Mouse (Mus musculus) E14TG2a.4 (cell line): ENCODE measurements around the gene Cpt1a.

Experiments used
- H3K27me3 ChIP-seq: 2 replicates; pipeline ENCODE4 v1.6.1; 2014; ENCODE audit warnings: low read length, control low read depth; ENCODE audit not compliant: insufficient read depth
- H3K36me3 ChIP-seq: 2 replicates; pipeline ENCODE4 v1.6.1; 2014; ENCODE audit warnings: low read length, control low read depth; ENCODE audit not compliant: insufficient read depth
- H3K4me1 ChIP-seq: replicated peaks from 2 replicates; pipeline ENCODE4 v1.6.1; 2014; ENCODE audit warnings: low read depth, low read length, control low read depth
- H3K4me3 ChIP-seq: replicated peaks from 2 replicates; pipeline ENCODE4 v1.5.1; 2014; ENCODE audit warnings: mild to moderate bottlenecking, low read length
- H3K9me3 ChIP-seq: 2 replicates; pipeline ENCODE4 v1.6.1; 2014; ENCODE audit warnings: low read length, control low read depth
- CTCF ChIP-seq: conservative IDR thresholded peaks from 2 replicates; pipeline ENCODE4 v1.5.1; 2014; ENCODE audit warnings: low read length
- NANOG ChIP-seq: IDR thresholded peaks from 2 replicates; pipeline ENCODE4 v1.6.1; 2014; ENCODE audit warnings: borderline replicate concordance, low read length, mixed read lengths
- POU5F1 ChIP-seq: IDR thresholded peaks from 2 replicates; pipeline ENCODE4 v1.6.1; 2014; ENCODE audit warnings: low read length, borderline replicate concordance

The Cpt1a gene

DNA sequence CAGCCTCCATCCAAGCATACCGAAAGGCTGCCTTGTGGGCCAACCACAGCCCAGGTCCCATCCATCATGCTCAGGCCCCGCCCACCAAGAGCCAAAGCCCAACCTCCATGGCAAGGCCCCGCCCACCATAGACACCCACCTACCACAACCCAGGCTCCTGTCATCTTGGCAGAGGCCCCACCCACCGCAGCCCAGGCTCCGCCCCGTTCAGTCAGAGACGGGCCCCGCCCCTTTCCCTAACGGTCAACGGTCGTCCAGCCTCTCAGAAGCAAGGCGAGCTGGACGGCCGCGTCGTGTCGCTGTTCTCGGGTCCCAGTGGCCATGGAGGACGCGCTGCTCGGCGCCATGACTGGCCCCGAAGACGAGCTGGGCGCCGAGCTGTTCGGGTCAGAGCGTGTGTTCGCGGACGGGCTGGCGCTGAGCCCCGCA is 66.5 kb downstream of the Cpt1a start, which contains the start of gene Tesmin:
TSS of gene Tesmin (plus strand) at position 229 of the 429 bp plus-strand sequence.
- TF ChIP-seq POU5F1: no peak
- TF ChIP-seq CTCF: no peak
- TF ChIP-seq NANOG: no peak
- H3K36me3 ChIP-seq: peaks cover 35% of the 10 kb centered on the region
- no peaks in the 10 kb centered on the region for H3K27me3 ChIP-seq
- H3K9me3 ChIP-seq: peaks cover 6% of the 10 kb centered on the region
- H3K4me3 ChIP-seq: peak within 1 kb of the TSS; percentile 85
- H3K4me1 ChIP-seq: peaks cover 23% of the 10 kb centered on the region

DNA sequence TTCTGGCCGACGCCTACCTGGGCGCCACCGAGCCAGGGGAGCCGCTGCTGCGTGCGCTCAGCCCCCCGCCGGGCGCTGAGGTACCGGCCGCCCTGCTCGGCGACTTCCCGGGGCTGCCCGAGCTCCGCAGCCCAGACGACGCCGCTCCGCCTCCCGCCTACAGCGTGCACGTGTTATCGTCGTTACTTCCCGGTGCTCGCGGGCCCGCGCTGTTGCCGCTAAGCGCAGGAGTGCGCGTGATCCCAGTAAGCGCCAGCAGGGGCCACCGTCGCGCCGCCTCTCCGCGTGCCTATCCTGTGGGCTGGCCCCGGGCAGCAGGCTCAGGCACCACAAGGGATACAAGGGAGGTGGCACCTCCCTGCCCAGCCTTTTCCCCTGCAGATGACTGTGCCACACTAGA is 67.0 kb downstream of the Cpt1a start:
- Histone ChIP-seq H3K4me3 (peak overlapping the region; percentile 85), H3K27me3 (no peaks in the 10 kb centered on the region), H3K36me3 (peaks cover 31% of the 10 kb centered on the region), H3K4me1 (peaks cover 23% of the 10 kb centered on the region), H3K9me3 (peaks cover 6% of the 10 kb centered on the region)
- TF ChIP-seq POU5F1 (no peak), NANOG (no peak), CTCF (no peak)

DNA sequence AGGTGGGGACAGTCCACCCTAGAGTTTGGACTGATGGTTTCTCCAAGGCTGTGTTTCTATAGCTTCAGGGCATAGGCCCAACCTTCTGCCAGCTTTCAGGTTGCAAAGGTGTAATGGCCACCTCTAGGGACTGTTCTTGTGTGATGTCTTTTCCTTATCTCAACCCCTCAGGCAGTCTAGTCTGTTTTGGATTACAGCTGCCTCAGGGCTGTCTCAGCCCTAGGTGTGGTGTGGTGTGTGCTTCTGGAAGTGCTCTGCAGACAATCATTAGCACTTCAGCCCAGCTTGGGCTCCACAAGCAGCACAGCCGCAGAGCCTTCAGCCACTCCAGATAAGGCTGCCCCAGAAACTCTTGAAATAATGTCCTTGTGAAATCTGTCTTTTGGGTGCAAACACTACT is 70.2 kb downstream of the Cpt1a start:
- no peaks in the 10 kb centered on the region for H3K36me3 ChIP-seq
- H3K27me3 ChIP-seq: no peaks in the 10 kb centered on the region
- H3K4me1 ChIP-seq: peaks cover 20% of the 10 kb centered on the region
- TF ChIP-seq POU5F1 (no peak), NANOG (no peak), CTCF (no peak)
- H3K9me3 ChIP-seq: peaks cover 6% of the 10 kb centered on the region
- H3K4me3 ChIP-seq: no peak overlapping the region

DNA sequence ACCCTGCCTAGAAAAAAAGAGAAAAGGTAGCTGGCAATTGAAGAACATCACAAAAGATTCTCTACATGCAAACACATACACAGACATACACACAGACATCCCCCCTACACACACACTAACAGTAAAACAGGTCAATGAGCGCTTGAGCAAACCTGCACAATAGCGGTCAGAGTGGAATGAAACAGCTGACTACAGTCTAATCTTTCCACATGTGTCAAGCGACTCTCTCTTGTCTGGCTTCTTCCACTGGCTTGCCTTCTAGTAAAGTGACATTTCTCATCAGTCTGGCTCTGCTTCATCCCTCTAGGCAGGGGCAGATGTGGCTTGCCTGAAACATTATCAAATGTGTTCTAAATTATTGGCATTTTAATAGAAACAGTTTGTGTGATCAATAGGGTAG is 72.1 kb downstream of the Cpt1a start:
- Histone ChIP-seq H3K4me1 (peaks cover 10% of the 10 kb centered on the region), H3K9me3 (peaks cover 6% of the 10 kb centered on the region)
- no peak for TF ChIP-seq POU5F1
- TF ChIP-seq NANOG: no peak
- no peak for TF ChIP-seq CTCF

DNA sequence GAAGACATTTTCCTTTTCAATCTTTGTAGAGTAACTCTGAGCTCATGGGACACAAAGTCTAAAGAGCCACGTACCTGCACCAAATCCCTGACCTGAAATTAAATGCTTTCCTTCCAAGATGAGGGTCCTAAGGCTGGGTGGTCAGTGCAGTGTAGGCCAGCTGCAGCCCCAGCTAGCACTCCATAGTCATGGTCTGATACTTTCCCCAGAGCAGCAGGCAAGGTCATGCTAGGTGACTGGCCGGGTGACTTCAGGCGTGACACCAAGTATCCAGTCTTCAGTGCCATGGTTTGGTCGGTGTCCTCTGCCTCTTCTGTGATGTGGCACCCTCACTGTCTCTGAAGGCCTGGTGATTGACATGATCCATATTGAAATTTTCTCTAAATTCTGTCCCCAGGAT is 77.9 kb downstream of the Cpt1a start:
- H3K36me3 ChIP-seq: no peaks in the 10 kb centered on the region
- H3K9me3 ChIP-seq: peaks cover 9% of the 10 kb centered on the region
- H3K4me3 ChIP-seq: no peak overlapping the region
- H3K27me3 ChIP-seq: peaks cover 13% of the 10 kb centered on the region; the same call in 1 of the 2 replicates
- TF ChIP-seq POU5F1: no peak
- TF ChIP-seq NANOG: no peak
- TF ChIP-seq CTCF: no peak
- no peaks in the 10 kb centered on the region for H3K4me1 ChIP-seq

More for the DNA sequence above, 72.1 kb downstream of the Cpt1a start:
- H3K4me3 ChIP-seq: no peak overlapping the region
- no peaks in the 10 kb centered on the region for H3K27me3 ChIP-seq
- H3K36me3 ChIP-seq: no peaks in the 10 kb centered on the region

DNA sequence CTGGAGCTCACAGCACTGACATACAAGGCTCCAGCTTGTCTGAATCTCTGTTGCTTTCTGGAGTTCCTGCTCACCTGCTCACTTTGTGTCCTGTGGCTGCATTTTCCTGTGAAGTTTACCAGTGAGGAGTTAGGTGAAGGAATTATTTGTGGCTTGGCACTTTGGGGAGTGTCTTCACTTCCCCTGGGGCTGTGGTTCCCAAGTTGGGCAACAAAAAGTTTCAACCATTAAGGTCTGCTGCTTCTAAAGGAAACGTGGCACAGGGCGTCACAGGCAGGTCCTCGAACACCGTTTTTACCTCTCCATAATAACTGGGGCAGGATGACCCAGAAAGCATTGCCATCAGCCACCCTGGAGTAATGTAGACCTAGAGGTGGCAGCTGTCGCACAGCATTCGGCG is 79.4 kb downstream of the Cpt1a start:
- Histone ChIP-seq H3K4me3 (no peak overlapping the region), H3K27me3 (peaks cover 16% of the 10 kb centered on the region; the same call in 1 of the 2 replicates), H3K9me3 (peaks cover 9% of the 10 kb centered on the region), H3K36me3 (no peaks in the 10 kb centered on the region), H3K4me1 (no peaks in the 10 kb centered on the region)
- TF ChIP-seq POU5F1: no peak
- TF ChIP-seq CTCF: no peak
- TF ChIP-seq NANOG: no peak

DNA sequence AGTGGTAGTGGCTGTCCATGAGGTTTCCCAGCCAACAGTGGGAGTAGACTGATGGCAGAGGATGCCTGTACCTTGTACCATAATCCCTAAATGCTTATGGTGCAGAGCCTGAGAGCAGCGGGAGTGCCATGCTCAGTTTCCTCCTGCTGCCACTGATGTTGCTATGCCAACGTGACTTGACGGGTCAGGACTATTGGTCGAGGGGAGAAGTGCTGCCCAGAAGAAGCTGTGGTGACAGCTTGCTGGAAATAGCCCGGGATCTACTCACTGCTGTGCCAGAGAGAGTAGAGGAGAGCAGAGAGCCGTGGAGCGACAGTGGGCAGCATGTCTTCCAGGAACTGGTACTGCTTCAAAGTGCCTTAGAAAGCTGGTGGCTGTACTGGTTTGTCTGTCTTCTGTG is 79.8 kb downstream of the Cpt1a start:
- H3K4me3 ChIP-seq: no peak overlapping the region
- H3K36me3 ChIP-seq: no peaks in the 10 kb centered on the region
- no peaks in the 10 kb centered on the region for H3K4me1 ChIP-seq
- peaks cover 16% of the 10 kb centered on the region; the same call in 1 of the 2 replicates for H3K27me3 ChIP-seq
- TF ChIP-seq NANOG (no peak), CTCF (no peak), POU5F1 (no peak)
- H3K9me3 ChIP-seq: peaks cover 9% of the 10 kb centered on the region

DNA sequence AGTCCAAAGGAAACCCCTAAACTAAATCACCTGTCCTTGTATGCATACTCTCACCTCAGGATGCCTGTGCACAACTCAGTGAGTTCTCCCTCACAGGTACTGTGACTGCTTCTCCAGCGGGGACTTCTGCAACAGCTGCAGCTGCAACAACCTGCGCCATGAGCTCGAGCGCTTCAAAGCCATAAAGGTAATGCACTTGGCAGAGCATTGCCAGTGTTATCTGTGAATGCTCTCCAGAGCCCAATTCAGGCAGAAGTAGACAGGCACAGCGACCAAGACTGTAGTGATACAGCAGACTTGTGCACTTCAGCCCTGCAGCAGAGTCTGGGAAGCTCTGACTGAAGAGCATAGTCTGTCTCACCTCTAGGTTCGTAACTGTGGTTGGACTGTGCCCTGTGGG is 80.3 kb downstream of the Cpt1a start:
- Histone ChIP-seq H3K4me1 (no peaks in the 10 kb centered on the region), H3K4me3 (no peak overlapping the region), H3K36me3 (no peaks in the 10 kb centered on the region), H3K9me3 (peaks cover 9% of the 10 kb centered on the region), H3K27me3 (peaks cover 16% of the 10 kb centered on the region; the same call in 1 of the 2 replicates)
- TF ChIP-seq POU5F1 (no peak), NANOG (no peak), CTCF (no peak)

DNA sequence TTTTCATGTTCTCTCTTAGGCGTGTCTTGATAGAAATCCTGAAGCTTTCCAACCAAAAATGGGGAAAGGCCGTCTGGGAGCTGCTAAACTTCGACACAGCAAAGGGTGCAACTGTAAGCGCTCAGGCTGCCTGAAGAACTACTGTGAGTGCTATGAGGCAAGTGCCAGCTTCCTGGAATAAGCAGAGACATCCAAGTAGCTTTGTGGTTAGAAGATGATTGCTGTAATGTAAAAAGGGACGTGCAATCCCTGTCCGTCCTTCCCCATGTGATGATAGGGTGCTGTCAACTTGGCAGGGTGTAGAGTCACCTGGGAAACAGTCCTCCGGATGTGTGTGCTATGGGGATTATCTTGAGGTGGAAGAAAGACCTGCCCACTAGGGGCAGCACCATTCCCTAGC is 81.9 kb downstream of the Cpt1a start:
- H3K4me1 ChIP-seq: no peaks in the 10 kb centered on the region
- no peak overlapping the region for H3K4me3 ChIP-seq
- no peak for TF ChIP-seq NANOG
- no peak for TF ChIP-seq POU5F1
- H3K36me3 ChIP-seq: no peaks in the 10 kb centered on the region
- H3K9me3 ChIP-seq: peaks cover 9% of the 10 kb centered on the region
- H3K27me3 ChIP-seq: peaks cover 28% of the 10 kb centered on the region
